Mouse (Mus musculus) thymus, adult 2 months (tissue): ENCODE data around the gene Hpd.

Source experiments
- CTCF ChIP-seq: fragments of 200-500 bp; IDR thresholded peaks from 2 replicates; pipeline ENCODE4 v1.5.1; 2012; ENCODE audit warnings: mild to moderate bottlenecking, control low read depth, low read length, moderate library complexity, borderline replicate concordance; ENCODE audit not compliant: control insufficient read depth, poor library complexity, insufficient read depth; ENCODE audit errors: extremely low read depth
- POLR2A ChIP-seq: fragments of 200-500 bp; IDR thresholded peaks from 2 replicates; pipeline ENCODE4 v1.6.1; 2012; ENCODE audit warnings: mild to moderate bottlenecking, low read length, control low read depth, moderate library complexity; ENCODE audit not compliant: control insufficient read depth, poor library complexity, insufficient read depth; ENCODE audit errors: extremely low read depth

DNA sequence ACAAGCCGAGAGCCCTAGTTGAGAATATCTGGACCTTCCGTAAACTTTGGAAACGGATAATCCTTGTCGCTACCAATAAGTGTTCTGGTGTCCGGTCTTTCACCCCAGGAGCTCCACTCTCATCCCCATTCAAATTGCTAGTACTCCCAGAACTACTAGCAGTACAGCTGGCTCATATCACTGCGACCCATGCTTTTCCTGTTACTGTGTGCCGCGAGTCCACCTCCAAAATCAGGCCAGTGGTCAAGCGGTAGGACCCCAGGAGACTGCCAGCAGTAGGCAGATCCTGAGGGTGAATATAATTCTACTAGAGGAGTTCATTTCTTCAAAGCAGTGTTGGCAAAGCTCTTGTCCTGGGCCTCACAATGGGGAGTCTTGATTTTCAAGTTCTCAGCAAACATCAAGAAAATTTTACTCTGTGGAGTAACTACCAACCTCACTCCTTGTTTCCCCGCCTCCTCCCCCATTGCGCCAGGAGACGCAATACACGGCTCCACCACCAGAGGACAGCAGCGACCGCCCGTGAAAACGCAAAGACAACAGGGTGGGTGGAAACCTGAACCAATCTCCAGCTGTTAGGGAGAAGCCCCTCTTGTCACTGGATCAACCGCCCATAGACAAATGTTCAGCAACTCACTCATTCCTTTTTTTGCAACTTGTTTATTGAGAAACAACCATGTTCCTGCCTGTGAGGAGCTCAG, 49.3 kb downstream of the Hpd start:
- TF ChIP-seq CTCF (peak; percentile 98), POLR2A (no peak)
